Mouse (Mus musculus) layer of hippocampus, adult 2 months (tissue): Measurements from ENCODE around the gene Ckap2l. TPM values are rescaled to one million over a fixed set of nuclear protein-coding genes. Genes with fewer than 3 reads are reported as not detected.

ENCODE experiments used
- DNase-seq, 2 experiments: peaks; one replicate each; pipeline ENCODE4 v3.0.0; 2022; ENCODE audit warnings: low spot score in 2 of 2
- H3K27ac ChIP-seq: fragments of 200-600 bp; 2 replicates; pipeline ENCODE4 v1.8.1; 2022
- H3K4me3 ChIP-seq: fragments of 200-600 bp; 2 replicates; pipeline ENCODE4 v1.8.1; 2022; ENCODE audit warnings: mild to moderate bottlenecking
- CTCF ChIP-seq: fragments of 200-600 bp; conservative IDR thresholded peaks from 2 replicates; pipeline ENCODE4 v1.8.1; 2022; ENCODE audit warnings: antibody characterized with exemption, mild to moderate bottlenecking, moderate library complexity
- total RNA-seq, 2 experiments: library from RNA; stranded (reverse); gene quantifications; 2 replicates each; pipeline ENCODE4 v1.2.3; 2021

The Ckap2l gene
- total RNA-seq, 2 experiments from 2014 or later: 0.44 to 0.64 TPM

GRCm38 (mm10) chr2:129225251-129225819, 71.7 kb downstream of the Ckap2l start:
- H3K27ac ChIP-seq: no peak overlapping the region
- no peak overlapping the region for H3K4me3 ChIP-seq
- TF ChIP-seq CTCF: no peak
- no peak for DNase-seq

DNA sequence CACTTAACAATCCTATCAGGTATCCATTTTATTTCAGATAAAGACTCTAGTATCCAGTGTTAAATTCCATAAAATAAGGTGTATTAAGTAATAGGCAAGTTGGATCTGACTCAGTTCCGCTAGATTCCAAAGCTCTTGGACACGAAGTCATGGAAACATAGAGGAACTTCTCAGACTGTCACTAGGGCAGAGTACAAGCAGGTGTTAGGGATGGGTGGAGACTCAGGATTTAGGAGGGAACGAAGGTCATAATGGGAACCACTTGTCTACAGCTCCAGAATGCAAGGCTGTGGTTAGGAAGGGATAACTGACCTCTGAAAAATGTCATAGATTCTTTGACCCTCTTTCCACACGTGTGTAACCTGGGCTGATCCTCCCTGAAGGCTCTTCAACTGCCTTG, 72.8 kb downstream of the Ckap2l start:
- Histone ChIP-seq H3K4me3 (no peak overlapping the region), H3K27ac (no peak overlapping the region)
- DNase-seq: no peak
- TF ChIP-seq CTCF: no peak

DNA sequence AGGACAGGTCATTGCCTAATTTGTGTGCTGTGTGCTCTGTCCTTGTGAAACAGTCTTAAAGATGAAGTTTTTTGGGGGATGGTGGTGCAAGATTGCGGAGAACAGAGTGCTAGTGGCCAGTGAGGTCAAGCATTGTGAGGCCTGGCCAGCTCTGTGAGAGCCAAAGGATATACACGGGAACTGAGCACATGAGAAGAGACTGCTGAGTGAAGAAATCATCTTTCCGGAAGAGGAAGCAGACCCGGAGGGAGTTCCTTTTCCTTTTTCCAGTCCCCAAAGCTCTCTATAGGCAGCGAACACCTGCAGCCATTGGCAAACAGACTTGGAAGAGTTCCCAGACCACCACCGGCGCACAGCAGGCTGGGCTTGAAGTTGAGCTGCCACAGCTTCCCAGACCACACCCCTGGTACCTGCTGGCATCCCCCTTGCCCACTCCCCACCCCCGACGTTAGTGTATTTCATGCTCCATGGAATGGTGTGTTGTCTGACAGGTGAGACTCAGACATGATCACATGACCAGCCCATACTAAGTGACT, 75.8 kb downstream of the Ckap2l start:
- no peak for TF ChIP-seq CTCF
- Histone ChIP-seq H3K4me3 (no peak overlapping the region), H3K27ac (no peak overlapping the region)
- DNase-seq: no peak

GRCm38 (mm10) chr2:129218537-129219105, 78.4 kb downstream of the Ckap2l start:
- TF ChIP-seq CTCF: no peak
- peak in 1 of 2 experiments; percentile 22 for DNase-seq
- Histone ChIP-seq H3K4me3 (no peak overlapping the region), H3K27ac (peak overlapping the region; percentile 77)

Other genes starting within 250 kb of the Ckap2l start
- under 1 TPM; 0.08 to 0.10 TPM for gene Vinac1, start 249.0 kb downstream of the Ckap2l start, total RNA-seq
- gene Ttl, start 231.3 kb downstream of the Ckap2l start, total RNA-seq: 10 to 100 TPM; 33.2 to 33.5 TPM
- gene Polr1b, start 196.2 kb downstream of the Ckap2l start, total RNA-seq: 10 to 100 TPM; 16.2 to 17.2 TPM
- 10 to 100 TPM; 12.1 to 14.1 TPM for gene Chchd5, start 167.5 kb downstream of the Ckap2l start, total RNA-seq
- 100 to 1,000 TPM; 110 to 124 TPM for gene Slc20a1, start 98.4 kb downstream of the Ckap2l start, total RNA-seq
- under 1 TPM; 0.59 to 0.61 TPM for gene Il1a, start 12.8 kb upstream of the Ckap2l start, total RNA-seq
- not detected for gene Il1b, start 73.9 kb upstream of the Ckap2l start, total RNA-seq
- gene F830045P16Rik, start 239.4 kb upstream of the Ckap2l start, total RNA-seq: under 1 TPM; 0.38 to 0.54 TPM